Mouse (Mus musculus): ENCODE data around the gene Atp2b2.

- TF ChIP-seq CTCF (IDR thresholded peaks at IDR 0.05; ENCODE audit: borderline replicate concordance, insufficient read depth, low read length) (no peak), POLR2A (IDR thresholded peaks at IDR 0.05; ENCODE audit: low read depth, low read length) (no peak)
Measured at GRCm38 (mm10) chr6:113892091-113892674, 150.2 kb downstream of the Atp2b2 start.

Measured in embryonic fibroblast, embryonic 13.5 days (primary cell).